Mouse (Mus musculus): ENCODE results near the gene Abhd16b.

GRCm38 (mm10) chr2:181487338-181488277 lies 5.4 kb upstream of the Abhd16b start:
- TF ChIP-seq EP300 (IDR thresholded peaks at IDR 0.05; ENCODE audit: low read depth in 1 of 2, low read length in 2 of 2), result no peak
- no peak for TF ChIP-seq TCF12 (IDR thresholded peaks at IDR 0.05; ENCODE audit: low read depth, low read length)
- no peak for TF ChIP-seq ZKSCAN1 (IDR thresholded peaks at IDR 0.05; ENCODE audit: low read depth, low read length)
- TF ChIP-seq MAX (IDR thresholded peaks at IDR 0.05; ENCODE audit: low read length), result no peak

Measured in MEL (cell line).